Mouse (Mus musculus): ENCODE measurements around the gene Tom1l1. TPM values are rescaled to one million over a fixed set of nuclear protein-coding genes. Genes with fewer than 3 reads are reported as not detected.

The Tom1l1 gene
- polyA plus RNA-seq, 1 experiment from 2014 or later = 31.2 TPM

GRCm38 (mm10) chr11:90697480-90698240 lies 9.5 kb upstream of the Tom1l1 start:
- Histone ChIP-seq H3K4me2 (ENCODE audit: low read depth, low read length) (peak overlapping the region; percentile 52), H3K36me3 (ENCODE audit: control insufficient read depth, insufficient read depth) (no peaks in the 10 kb centered on the region), H3K9me3 (replicated peaks; ENCODE audit: control insufficient read depth, low read length) (no peaks in the 10 kb centered on the region), H3K4me1 (ENCODE audit: control insufficient read depth, insufficient read depth, low read length) (peaks cover 3% of the 10 kb centered on the region), H3K4me3 (ENCODE audit: low read length) (no peak overlapping the region), H3K9ac (ENCODE audit: low read length) (no peak overlapping the region), H3K27ac (ENCODE audit: low read length) (no peak overlapping the region), H3K27me3 (ENCODE audit: control insufficient read depth, insufficient read depth, low read length) (no peaks in the 10 kb centered on the region)
- 17% methylated on average over 10 of the region's 10 CpGs for WGBS
- ATAC-seq (replicated peaks; ENCODE audit: extremely low read depth, insufficient read depth, low FRiP score) = peak; percentile 70

DNA sequence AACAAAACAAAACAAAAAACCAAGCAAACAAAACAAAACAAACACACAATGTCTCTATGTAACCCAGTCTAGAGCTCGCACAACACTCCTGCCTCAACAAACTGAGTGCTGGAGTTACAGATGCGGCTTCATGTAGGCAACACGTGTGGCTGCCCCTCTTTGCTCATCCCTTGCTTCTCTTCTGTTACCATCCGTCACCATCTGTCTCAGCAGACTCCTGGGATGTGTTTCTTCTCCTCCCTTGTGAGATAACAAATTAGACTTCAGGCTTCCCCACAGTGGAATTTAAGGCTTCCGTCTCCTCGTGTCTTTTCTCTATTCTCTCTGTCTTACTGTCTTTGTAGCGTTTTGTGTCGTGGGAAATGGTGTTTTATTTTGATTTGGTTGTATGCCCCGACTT lies 7.6 kb upstream of the Tom1l1 start:
- 40% methylated on average over 9 of the region's 9 CpGs for WGBS
- Histone ChIP-seq H3K4me2 (ENCODE audit: low read depth, low read length) (no peak overlapping the region), H3K9me3 (replicated peaks; ENCODE audit: control insufficient read depth, low read length) (no peaks in the 10 kb centered on the region), H3K27ac (ENCODE audit: low read length) (no peak overlapping the region), H3K4me3 (ENCODE audit: low read length) (no peak overlapping the region), H3K27me3 (ENCODE audit: control insufficient read depth, insufficient read depth, low read length) (no peaks in the 10 kb centered on the region), H3K36me3 (ENCODE audit: control insufficient read depth, insufficient read depth) (no peaks in the 10 kb centered on the region), H3K4me1 (ENCODE audit: control insufficient read depth, insufficient read depth, low read length) (peaks cover 3% of the 10 kb centered on the region), H3K9ac (ENCODE audit: low read length) (no peak overlapping the region)
- no peak for ATAC-seq (replicated peaks; ENCODE audit: extremely low read depth, insufficient read depth, low FRiP score)

DNA sequence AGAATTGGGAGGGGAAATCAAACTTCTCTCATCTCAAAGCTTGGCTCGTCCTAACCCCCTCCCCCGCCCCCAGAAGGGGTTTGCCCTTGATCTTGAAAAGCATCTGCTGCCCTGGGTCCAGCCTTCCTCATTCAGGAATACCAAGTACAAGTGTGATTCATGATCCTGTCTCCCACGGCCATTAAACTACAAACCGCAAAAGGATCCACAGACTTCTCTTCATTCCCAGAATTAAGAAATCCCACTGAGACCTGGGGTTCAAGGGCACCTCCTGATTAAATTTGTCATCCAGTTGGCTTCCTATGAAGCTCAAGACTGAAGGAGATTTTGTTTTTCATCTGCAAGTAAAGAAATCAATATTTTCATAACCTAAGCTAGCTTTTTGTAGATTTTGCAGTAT lies 6.0 kb upstream of the Tom1l1 start:
- Histone ChIP-seq H3K9ac (ENCODE audit: low read length) (no peak overlapping the region), H3K27me3 (ENCODE audit: control insufficient read depth, insufficient read depth, low read length) (no peaks in the 10 kb centered on the region), H3K27ac (ENCODE audit: low read length) (no peak overlapping the region), H3K9me3 (replicated peaks; ENCODE audit: control insufficient read depth, low read length) (no peaks in the 10 kb centered on the region), H3K36me3 (ENCODE audit: control insufficient read depth, insufficient read depth) (no peaks in the 10 kb centered on the region), H3K4me2 (ENCODE audit: low read depth, low read length) (no peak overlapping the region), H3K4me1 (ENCODE audit: control insufficient read depth, insufficient read depth, low read length) (peaks cover 3% of the 10 kb centered on the region), H3K4me3 (ENCODE audit: low read length) (no peak overlapping the region)
- no peak for ATAC-seq (replicated peaks; ENCODE audit: extremely low read depth, insufficient read depth, low FRiP score)
- WGBS = 58% methylated on average over 4 of the region's 4 CpGs

DNA sequence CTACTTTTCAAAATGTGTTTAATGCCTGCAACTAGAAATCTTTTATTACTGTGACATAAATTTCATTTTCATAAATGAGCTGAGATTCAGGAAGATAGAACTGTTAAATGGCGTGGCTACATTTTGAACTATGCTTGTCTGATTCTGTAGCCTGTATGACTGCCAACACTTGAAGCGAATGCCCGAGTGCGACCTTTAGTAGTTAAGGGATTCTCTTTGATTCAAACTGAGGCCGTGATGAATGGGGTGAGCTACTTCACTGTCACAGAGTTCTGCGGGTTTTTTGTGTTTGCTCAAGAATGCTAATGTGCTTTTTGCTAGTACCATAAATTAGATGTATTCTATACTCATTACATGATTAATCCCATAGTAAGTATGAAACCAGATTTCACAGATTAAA lies 2.2 kb upstream of the Tom1l1 start:
- Histone ChIP-seq H3K4me2 (ENCODE audit: low read depth, low read length) (no peak overlapping the region), H3K9me3 (replicated peaks; ENCODE audit: control insufficient read depth, low read length) (no peaks in the 10 kb centered on the region), H3K36me3 (ENCODE audit: control insufficient read depth, insufficient read depth) (no peaks in the 10 kb centered on the region), H3K9ac (ENCODE audit: low read length) (no peak overlapping the region), H3K4me1 (ENCODE audit: control insufficient read depth, insufficient read depth, low read length) (peaks cover 10% of the 10 kb centered on the region), H3K4me3 (ENCODE audit: low read length) (no peak overlapping the region), H3K27me3 (ENCODE audit: control insufficient read depth, insufficient read depth, low read length) (no peaks in the 10 kb centered on the region), H3K27ac (ENCODE audit: low read length) (no peak overlapping the region)
- WGBS = 57% methylated on average over 6 of the region's 6 CpGs
- ATAC-seq (replicated peaks; ENCODE audit: extremely low read depth, insufficient read depth, low FRiP score) = no peak

- Histone ChIP-seq H3K27me3 (ENCODE audit: control insufficient read depth, insufficient read depth, low read length) (no peaks in the 10 kb centered on the region), H3K9me3 (replicated peaks; ENCODE audit: control insufficient read depth, low read length) (no peaks in the 10 kb centered on the region), H3K36me3 (ENCODE audit: control insufficient read depth, insufficient read depth) (peaks cover 9% of the 10 kb centered on the region; the same call in 1 of the 2 replicates), H3K9ac (ENCODE audit: low read length) (peak overlapping the region; percentile 78), H3K4me3 (ENCODE audit: low read length) (peak overlapping the region; percentile 72), H3K27ac (ENCODE audit: low read length) (peak overlapping the region; percentile 20; the same call in 1 of the 2 replicates), H3K4me2 (ENCODE audit: low read depth, low read length) (peak overlapping the region; percentile 97), H3K4me1 (ENCODE audit: control insufficient read depth, insufficient read depth, low read length) (peaks cover 10% of the 10 kb centered on the region)
- WGBS = 2% methylated on average over 16 of the region's 17 CpGs
- peak; percentile 49; the same call in 1 of the 2 replicates for ATAC-seq (replicated peaks; ENCODE audit: extremely low read depth, insufficient read depth, low FRiP score)
Measured at GRCm38 (mm10) chr11:90687040-90687439, 1.1 kb downstream of the Tom1l1 start.

DNA sequence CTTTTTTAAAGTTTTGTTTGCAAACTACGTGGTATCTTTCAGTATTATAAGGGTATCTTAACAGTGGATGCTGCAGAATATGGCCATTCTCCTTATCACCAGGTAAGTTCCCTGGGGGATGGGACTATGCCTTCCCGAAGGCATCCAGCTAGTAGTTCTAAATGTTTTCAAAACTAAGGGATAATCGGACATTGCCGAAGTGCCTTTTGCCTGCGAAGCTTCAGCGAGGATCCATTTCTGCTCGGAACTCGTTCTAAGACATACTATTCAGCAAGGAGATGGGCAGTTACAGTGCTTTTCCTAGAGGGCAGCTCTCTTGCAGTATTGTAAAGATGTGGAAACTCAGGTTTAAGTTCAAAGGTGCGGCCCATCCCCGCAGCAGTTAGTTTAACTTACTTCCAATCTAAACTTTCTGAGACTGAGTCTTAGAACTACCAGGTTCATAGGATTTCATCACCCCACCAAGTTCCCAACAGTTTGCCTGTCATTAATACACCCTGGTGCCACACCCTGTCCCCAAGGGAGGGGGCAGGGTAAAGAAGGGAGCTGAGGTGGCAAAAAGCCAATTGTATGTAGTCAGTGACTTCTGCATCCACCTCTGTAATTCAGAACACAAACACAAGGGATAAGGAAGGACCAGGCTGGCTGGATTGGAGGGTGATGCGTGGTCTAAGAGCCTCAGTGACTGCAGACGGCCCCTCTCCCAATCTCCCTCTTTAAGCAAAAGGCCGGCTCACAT lies 1.7 kb downstream of the Tom1l1 start:
- Histone ChIP-seq H3K9me3 (replicated peaks; ENCODE audit: control insufficient read depth, low read length) (no peaks in the 10 kb centered on the region), H3K4me1 (ENCODE audit: control insufficient read depth, insufficient read depth, low read length) (peaks cover 10% of the 10 kb centered on the region), H3K36me3 (ENCODE audit: control insufficient read depth, insufficient read depth) (peaks cover 9% of the 10 kb centered on the region; the same call in 1 of the 2 replicates), H3K27ac (ENCODE audit: low read length) (no peak overlapping the region), H3K27me3 (ENCODE audit: control insufficient read depth, insufficient read depth, low read length) (no peaks in the 10 kb centered on the region), H3K9ac (ENCODE audit: low read length) (peak overlapping the region; percentile 78), H3K4me2 (ENCODE audit: low read depth, low read length) (peak overlapping the region; percentile 97), H3K4me3 (ENCODE audit: low read length) (peak overlapping the region; percentile 72)
- WGBS = 72% methylated on average over 13 of the region's 13 CpGs
- no peak for ATAC-seq (replicated peaks; ENCODE audit: extremely low read depth, insufficient read depth, low FRiP score)

DNA sequence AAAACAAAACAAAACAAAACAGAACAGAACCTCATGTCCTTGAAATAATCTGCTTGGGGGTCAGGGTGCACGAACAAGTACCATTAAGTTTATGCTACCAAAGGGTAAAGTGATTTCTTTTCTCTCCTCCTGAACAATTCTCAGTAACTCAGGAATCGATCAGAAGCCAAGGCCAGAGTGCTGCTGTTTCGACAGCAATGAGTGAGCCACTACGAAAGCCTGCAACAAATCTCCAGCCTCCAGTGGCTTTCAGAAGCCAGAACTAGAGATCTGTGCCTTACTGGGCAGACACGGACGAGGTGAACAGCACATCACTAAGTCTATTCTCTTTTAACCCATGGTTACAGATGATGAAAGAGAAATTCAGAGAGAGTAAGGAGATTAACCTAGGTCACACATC lies 3.0 kb downstream of the Tom1l1 start:
- WGBS = 78% methylated on average over 6 of the region's 6 CpGs
- H3K27me3 ChIP-seq (ENCODE audit: control insufficient read depth, insufficient read depth, low read length) = no peaks in the 10 kb centered on the region
- no peaks in the 10 kb centered on the region for H3K9me3 ChIP-seq (replicated peaks; ENCODE audit: control insufficient read depth, low read length)
- peaks cover 10% of the 10 kb centered on the region for H3K4me1 ChIP-seq (ENCODE audit: control insufficient read depth, insufficient read depth, low read length)
- H3K4me3 ChIP-seq (ENCODE audit: low read length) = no peak overlapping the region
- H3K4me2 ChIP-seq (ENCODE audit: low read depth, low read length) = no peak overlapping the region
- H3K27ac ChIP-seq (ENCODE audit: low read length) = no peak overlapping the region
- ATAC-seq (replicated peaks; ENCODE audit: extremely low read depth, insufficient read depth, low FRiP score) = no peak
- no peak overlapping the region for H3K9ac ChIP-seq (ENCODE audit: low read length)
- H3K36me3 ChIP-seq (ENCODE audit: control insufficient read depth, insufficient read depth) = peaks cover 11% of the 10 kb centered on the region; the same call in 1 of the 2 replicates

GRCm38 (mm10) chr11:90684765-90685164 lies 3.4 kb downstream of the Tom1l1 start:
- peaks cover 10% of the 10 kb centered on the region for H3K4me1 ChIP-seq (ENCODE audit: control insufficient read depth, insufficient read depth, low read length)
- WGBS = 57% methylated on average over 6 of the region's 6 CpGs
- H3K27ac ChIP-seq (ENCODE audit: low read length) = no peak overlapping the region
- no peak overlapping the region for H3K4me2 ChIP-seq (ENCODE audit: low read depth, low read length)
- H3K9me3 ChIP-seq (replicated peaks; ENCODE audit: control insufficient read depth, low read length) = no peaks in the 10 kb centered on the region
- ATAC-seq (replicated peaks; ENCODE audit: extremely low read depth, insufficient read depth, low FRiP score) = no peak
- H3K36me3 ChIP-seq (ENCODE audit: control insufficient read depth, insufficient read depth) = peaks cover 13% of the 10 kb centered on the region; the same call in 1 of the 2 replicates
- H3K4me3 ChIP-seq (ENCODE audit: low read length) = no peak overlapping the region
- H3K27me3 ChIP-seq (ENCODE audit: control insufficient read depth, insufficient read depth, low read length) = no peaks in the 10 kb centered on the region
- no peak overlapping the region for H3K9ac ChIP-seq (ENCODE audit: low read length)

DNA sequence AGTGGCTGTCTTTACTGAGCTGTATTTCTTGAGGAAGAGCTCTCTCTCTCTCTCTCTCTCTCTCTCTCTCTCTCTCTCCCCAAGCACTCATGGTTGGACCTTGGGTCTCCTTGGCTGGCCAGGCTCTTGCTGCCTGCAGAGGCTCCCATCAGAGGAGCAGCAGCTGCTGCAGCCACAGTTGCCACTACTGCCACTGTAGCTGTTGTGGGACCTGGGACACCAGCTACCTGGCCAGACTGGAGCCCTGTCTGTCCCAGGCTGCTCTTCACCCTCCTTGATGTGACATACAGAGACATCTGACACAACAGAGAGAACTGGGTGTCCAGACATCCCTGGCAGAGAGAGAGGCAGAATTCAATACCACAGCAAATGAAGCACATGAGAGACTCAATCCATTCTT lies 7.0 kb downstream of the Tom1l1 start:
- no peak overlapping the region for H3K4me2 ChIP-seq (ENCODE audit: low read depth, low read length)
- H3K9me3 ChIP-seq (replicated peaks; ENCODE audit: control insufficient read depth, low read length) = no peaks in the 10 kb centered on the region
- H3K36me3 ChIP-seq (ENCODE audit: control insufficient read depth, insufficient read depth) = peaks cover 13% of the 10 kb centered on the region; the same call in 1 of the 2 replicates
- no peak overlapping the region for H3K4me3 ChIP-seq (ENCODE audit: low read length)
- no peak overlapping the region for H3K27ac ChIP-seq (ENCODE audit: low read length)
- peaks cover 12% of the 10 kb centered on the region for H3K4me1 ChIP-seq (ENCODE audit: control insufficient read depth, insufficient read depth, low read length)
- H3K9ac ChIP-seq (ENCODE audit: low read length) = no peak overlapping the region
- H3K27me3 ChIP-seq (ENCODE audit: control insufficient read depth, insufficient read depth, low read length) = no peaks in the 10 kb centered on the region
- ATAC-seq (replicated peaks; ENCODE audit: extremely low read depth, insufficient read depth, low FRiP score) = no peak
